Mouse (Mus musculus): Measurements from ENCODE around the gene Lrpap1. TPM values are rescaled to one million over a fixed set of nuclear protein-coding genes. Genes with fewer than 3 reads are reported as not detected.

Lrpap1 gene
- 90.6 and 92.1 TPM in 2 replicates for polyA plus RNA-seq (2015; fragmentation: Nextera tagmentation; extraction: Ambion mirVana)

- Histone ChIP-seq H3K4me1 (ENCODE audit: control insufficient read depth, low read depth, low read length) (peaks cover 25% of the 10 kb centered on the region), H3K9me3 (replicated peaks; ENCODE audit: control insufficient read depth, low read length) (no peaks in the 10 kb centered on the region), H3K36me3 (ENCODE audit: control insufficient read depth, insufficient read depth) (peaks cover 21% of the 10 kb centered on the region), H3K9ac (ENCODE audit: low read depth, low read length) (peak within 1 kb of the TSS; percentile 64), H3K27me3 (ENCODE audit: control insufficient read depth, insufficient read depth, low read depth, low read length) (no peaks in the 10 kb centered on the region), H3K4me3 (ENCODE audit: low read depth, low read length) (peak within 1 kb of the TSS; percentile 82), H3K27ac (ENCODE audit: low read length) (peak within 1 kb of the TSS; percentile 20), H3K4me2 (ENCODE audit: low read depth, low read length) (peak within 1 kb of the TSS; percentile 78)
- ATAC-seq (ENCODE audit: low read depth), result peak; percentile 87
- under 1% methylated on average over 38 of the region's 39 CpGs for WGBS (ENCODE audit: insufficient replicate concordance)
Observed at GRCm38 (mm10) chr5:35104960-35105921, at the start of gene Lrpap1. Gene Lrpap1, minus strand, starts transcription at chr5:35105766.

- H3K27ac ChIP-seq (ENCODE audit: low read length), result no peak overlapping the region
- no peaks in the 10 kb centered on the region for H3K36me3 ChIP-seq (ENCODE audit: control insufficient read depth, insufficient read depth)
- WGBS (ENCODE audit: insufficient replicate concordance), result 52% methylated on average over 5 of the region's 5 CpGs
- H3K4me2 ChIP-seq (ENCODE audit: low read depth, low read length), result no peak overlapping the region
- H3K9me3 ChIP-seq (replicated peaks; ENCODE audit: control insufficient read depth, low read length), result no peaks in the 10 kb centered on the region
- no peak for ATAC-seq (ENCODE audit: low read depth)
- no peak overlapping the region for H3K9ac ChIP-seq (ENCODE audit: low read depth, low read length)
- no peaks in the 10 kb centered on the region for H3K27me3 ChIP-seq (ENCODE audit: control insufficient read depth, insufficient read depth, low read depth, low read length)
- no peak overlapping the region for H3K4me3 ChIP-seq (ENCODE audit: low read depth, low read length)
- no peaks in the 10 kb centered on the region for H3K4me1 ChIP-seq (ENCODE audit: control insufficient read depth, low read depth, low read length)
Observed at GRCm38 (mm10) chr5:35149939-35150338, 44.4 kb upstream of the Lrpap1 start.

GRCm38 (mm10) chr5:35149526-35149925 is 44.0 kb upstream of the Lrpap1 start:
- Histone ChIP-seq H3K4me3 (ENCODE audit: low read depth, low read length) (no peak overlapping the region), H3K27ac (ENCODE audit: low read length) (no peak overlapping the region), H3K9ac (ENCODE audit: low read depth, low read length) (no peak overlapping the region), H3K27me3 (ENCODE audit: control insufficient read depth, insufficient read depth, low read depth, low read length) (no peaks in the 10 kb centered on the region), H3K4me1 (ENCODE audit: control insufficient read depth, low read depth, low read length) (no peaks in the 10 kb centered on the region), H3K36me3 (ENCODE audit: control insufficient read depth, insufficient read depth) (no peaks in the 10 kb centered on the region), H3K9me3 (replicated peaks; ENCODE audit: control insufficient read depth, low read length) (no peaks in the 10 kb centered on the region), H3K4me2 (ENCODE audit: low read depth, low read length) (no peak overlapping the region)
- no peak for ATAC-seq (ENCODE audit: low read depth)
- 52% methylated on average over 4 of the region's 4 CpGs for WGBS (ENCODE audit: insufficient replicate concordance)

GRCm38 (mm10) chr5:35147963-35148767 is 42.6 kb upstream of the Lrpap1 start:
- H3K36me3 ChIP-seq (ENCODE audit: control insufficient read depth, insufficient read depth), result no peaks in the 10 kb centered on the region
- ATAC-seq (ENCODE audit: low read depth), result no peak
- WGBS (ENCODE audit: insufficient replicate concordance), result 52% methylated on average over 8 of the region's 8 CpGs
- H3K9ac ChIP-seq (ENCODE audit: low read depth, low read length), result no peak overlapping the region
- no peaks in the 10 kb centered on the region for H3K27me3 ChIP-seq (ENCODE audit: control insufficient read depth, insufficient read depth, low read depth, low read length)
- no peak overlapping the region for H3K27ac ChIP-seq (ENCODE audit: low read length)
- no peak overlapping the region for H3K4me2 ChIP-seq (ENCODE audit: low read depth, low read length)
- no peaks in the 10 kb centered on the region for H3K9me3 ChIP-seq (replicated peaks; ENCODE audit: control insufficient read depth, low read length)
- no peaks in the 10 kb centered on the region for H3K4me1 ChIP-seq (ENCODE audit: control insufficient read depth, low read depth, low read length)
- H3K4me3 ChIP-seq (ENCODE audit: low read depth, low read length), result no peak overlapping the region

GRCm38 (mm10) chr5:35147155-35147962 is 41.8 kb upstream of the Lrpap1 start:
- H3K27me3 ChIP-seq (ENCODE audit: control insufficient read depth, insufficient read depth, low read depth, low read length), result no peaks in the 10 kb centered on the region
- no peaks in the 10 kb centered on the region for H3K36me3 ChIP-seq (ENCODE audit: control insufficient read depth, insufficient read depth)
- ATAC-seq (ENCODE audit: low read depth), result no peak
- 28% methylated on average over 2 of the region's 2 CpGs for WGBS (ENCODE audit: insufficient replicate concordance)
- no peak overlapping the region for H3K4me3 ChIP-seq (ENCODE audit: low read depth, low read length)
- H3K9me3 ChIP-seq (replicated peaks; ENCODE audit: control insufficient read depth, low read length), result no peaks in the 10 kb centered on the region
- H3K9ac ChIP-seq (ENCODE audit: low read depth, low read length), result no peak overlapping the region
- H3K4me1 ChIP-seq (ENCODE audit: control insufficient read depth, low read depth, low read length), result no peaks in the 10 kb centered on the region
- H3K27ac ChIP-seq (ENCODE audit: low read length), result no peak overlapping the region
- no peak overlapping the region for H3K4me2 ChIP-seq (ENCODE audit: low read depth, low read length)

GRCm38 (mm10) chr5:35146747-35147146 is 41.2 kb upstream of the Lrpap1 start:
- no peaks in the 10 kb centered on the region for H3K9me3 ChIP-seq (replicated peaks; ENCODE audit: control insufficient read depth, low read length)
- H3K36me3 ChIP-seq (ENCODE audit: control insufficient read depth, insufficient read depth), result no peaks in the 10 kb centered on the region
- no peak for ATAC-seq (ENCODE audit: low read depth)
- H3K27ac ChIP-seq (ENCODE audit: low read length), result no peak overlapping the region
- H3K4me2 ChIP-seq (ENCODE audit: low read depth, low read length), result no peak overlapping the region
- no peaks in the 10 kb centered on the region for H3K4me1 ChIP-seq (ENCODE audit: control insufficient read depth, low read depth, low read length)
- no peak overlapping the region for H3K9ac ChIP-seq (ENCODE audit: low read depth, low read length)
- H3K27me3 ChIP-seq (ENCODE audit: control insufficient read depth, insufficient read depth, low read depth, low read length), result no peaks in the 10 kb centered on the region
- no peak overlapping the region for H3K4me3 ChIP-seq (ENCODE audit: low read depth, low read length)
- WGBS (ENCODE audit: insufficient replicate concordance), result 67% methylated on average over 2 of the region's 2 CpGs

- Histone ChIP-seq H3K4me1 (ENCODE audit: control insufficient read depth, low read depth, low read length) (no peaks in the 10 kb centered on the region), H3K27ac (ENCODE audit: low read length) (no peak overlapping the region), H3K27me3 (ENCODE audit: control insufficient read depth, insufficient read depth, low read depth, low read length) (no peaks in the 10 kb centered on the region), H3K4me3 (ENCODE audit: low read depth, low read length) (no peak overlapping the region), H3K9me3 (replicated peaks; ENCODE audit: control insufficient read depth, low read length) (no peaks in the 10 kb centered on the region), H3K36me3 (ENCODE audit: control insufficient read depth, insufficient read depth) (no peaks in the 10 kb centered on the region), H3K4me2 (ENCODE audit: low read depth, low read length) (no peak overlapping the region), H3K9ac (ENCODE audit: low read depth, low read length) (no peak overlapping the region)
- no peak for ATAC-seq (ENCODE audit: low read depth)
- WGBS (ENCODE audit: insufficient replicate concordance), result 55% methylated on average over 2 of the region's 2 CpGs
Observed at GRCm38 (mm10) chr5:35144716-35145115, 39.1 kb upstream of the Lrpap1 start.

GRCm38 (mm10) chr5:35143460-35144245 is 38.1 kb upstream of the Lrpap1 start:
- H3K27ac ChIP-seq (ENCODE audit: low read length), result no peak overlapping the region
- H3K27me3 ChIP-seq (ENCODE audit: control insufficient read depth, insufficient read depth, low read depth, low read length), result no peaks in the 10 kb centered on the region
- WGBS (ENCODE audit: insufficient replicate concordance), result 55% methylated on average over 10 of the region's 10 CpGs
- no peak overlapping the region for H3K4me2 ChIP-seq (ENCODE audit: low read depth, low read length)
- no peaks in the 10 kb centered on the region for H3K9me3 ChIP-seq (replicated peaks; ENCODE audit: control insufficient read depth, low read length)
- no peaks in the 10 kb centered on the region for H3K4me1 ChIP-seq (ENCODE audit: control insufficient read depth, low read depth, low read length)
- H3K4me3 ChIP-seq (ENCODE audit: low read depth, low read length), result no peak overlapping the region
- H3K9ac ChIP-seq (ENCODE audit: low read depth, low read length), result no peak overlapping the region
- no peaks in the 10 kb centered on the region for H3K36me3 ChIP-seq (ENCODE audit: control insufficient read depth, insufficient read depth)
- no peak for ATAC-seq (ENCODE audit: low read depth)

Measured in liver, embryonic 16.5 days (tissue).